Mouse (Mus musculus) adrenal gland (tissue): Measurements from ENCODE around the gene Mgmt.

ENCODE experiments used
- intact Hi-C: fragments of 180-260 bp; cut with DNase I; formaldehyde crosslinking; loops from one replicate; pipeline ENCODE4 v1.15.1; 2025
- long read RNA-seq, 2 experiments: library from polyadenylated mRNA; unstranded; transcript quantifications; one replicate each; pipeline ENCODE4 v2.0.0; 2020; ENCODE audit warnings: borderline replicate concordance in 1 of 2; ENCODE audit not compliant: insufficient replicate concordance in 1 of 2

The Mgmt gene
- long read RNA-seq, experiment 1, transcript Mgmt-201 (5 exons, 2,894 nt): major isoform, 6 of 13 reads
- long read RNA-seq, experiment 1, partial matches to known transcripts: 0 of 13 reads
- long read RNA-seq, experiment 1, other reads (novel, unspliced or antisense): 7 of 13 reads
- long read RNA-seq, experiment 2, partial matches to known transcripts: 0 of 5 reads
- long read RNA-seq, experiment 2, other reads (novel, unspliced or antisense): 3 of 5 reads

GRCm38 (mm10) chr7:136894106-136894986, at the start of gene Mgmt:
TSS of gene Mgmt (plus strand) at chr7:136894614.
- intact Hi-C loops: no loop called here

GRCm38 (mm10) chr7:136844835-136845234, 49.6 kb upstream of the Mgmt start:
- intact Hi-C loops: no loop called here

GRCm38 (mm10) chr7:136845321-136845720, 49.1 kb upstream of the Mgmt start:
- intact Hi-C loops: no loop called here

- intact Hi-C loops: no loop called here
These were observed 48.3 kb upstream of the Mgmt start for GRCm38 (mm10) chr7:136846086-136846620.

- intact Hi-C loops: no loop called here
These were observed 46.8 kb upstream of the Mgmt start for GRCm38 (mm10) chr7:136847601-136848000.

- intact Hi-C loops: no loop called here
These were observed 45.7 kb upstream of the Mgmt start for GRCm38 (mm10) chr7:136848761-136849160.

GRCm38 (mm10) chr7:136849811-136850210, 44.6 kb upstream of the Mgmt start:
- intact Hi-C loops: no loop called here

- intact Hi-C loops: no loop called here
These were observed 44.1 kb upstream of the Mgmt start for GRCm38 (mm10) chr7:136850339-136850738.

- intact Hi-C loops: no loop called here
These were observed 42.5 kb upstream of the Mgmt start for GRCm38 (mm10) chr7:136851946-136852345.

- intact Hi-C loops: no loop called here
These were observed 41.7 kb upstream of the Mgmt start for GRCm38 (mm10) chr7:136852721-136853120.

- intact Hi-C loops: no loop called here
These were observed 29.5 kb upstream of the Mgmt start for GRCm38 (mm10) chr7:136864677-136865463.

GRCm38 (mm10) chr7:136865876-136866275, 28.5 kb upstream of the Mgmt start:
- intact Hi-C loops: no loop called here

- intact Hi-C loops: no loop called here
These were observed 27.9 kb upstream of the Mgmt start for GRCm38 (mm10) chr7:136866535-136866934.

- intact Hi-C loops: no loop called here
These were observed 22.9 kb upstream of the Mgmt start for GRCm38 (mm10) chr7:136871535-136871934.

GRCm38 (mm10) chr7:136872059-136872458, 22.4 kb upstream of the Mgmt start:
- intact Hi-C loops: no loop called here

- intact Hi-C loops: no loop called here
These were observed 20.0 kb upstream of the Mgmt start for GRCm38 (mm10) chr7:136874396-136874795.

- intact Hi-C loops: no loop called here
These were observed 14.0 kb upstream of the Mgmt start for GRCm38 (mm10) chr7:136880386-136880785.

GRCm38 (mm10) chr7:136888161-136888560, 6.3 kb upstream of the Mgmt start:
- intact Hi-C loops: no loop called here

- intact Hi-C loops: no loop called here
These were observed 942 bp downstream of the Mgmt start for GRCm38 (mm10) chr7:136895356-136895755.

- intact Hi-C loops: no loop called here
These were observed 1.4 kb downstream of the Mgmt start for GRCm38 (mm10) chr7:136895851-136896250.

GRCm38 (mm10) chr7:136897481-136897880, 3.1 kb downstream of the Mgmt start:
- intact Hi-C loops: no loop called here

GRCm38 (mm10) chr7:136898005-136898404, 3.6 kb downstream of the Mgmt start:
- intact Hi-C loops: no loop called here
